Mouse (Mus musculus) heart, embryonic 10.5 days (tissue): Measurements from ENCODE around the gene Myo3a. TPM values are rescaled to one million over a fixed set of nuclear protein-coding genes. Genes with fewer than 3 reads are reported as not detected.

Experiments used
- DNase-seq: peaks from one replicate; pipeline ENCODE4 v3.0.0-alpha.2; 2017; ENCODE audit warnings: low spot score
- H3K27ac ChIP-seq: fragments of 300-500 bp; sonication (generic); 2 replicates; pipeline ENCODE4 v1.5.1; 2016; ENCODE audit warnings: mild to moderate bottlenecking
- H3K27me3 ChIP-seq: fragments of 300-500 bp; sonication (generic); 2 replicates; pipeline ENCODE4 v1.6.1; 2016; ENCODE audit warnings: mild to moderate bottlenecking; ENCODE audit not compliant: poor library complexity, insufficient read depth, severe bottlenecking
- H3K36me3 ChIP-seq: fragments of 300-500 bp; sonication (generic); 2 replicates; pipeline ENCODE4 v1.6.1; 2016; ENCODE audit warnings: mild to moderate bottlenecking, moderate library complexity
- H3K4me1 ChIP-seq: fragments of 300-500 bp; sonication (generic); 2 replicates; pipeline ENCODE4 v1.6.1; 2016; ENCODE audit warnings: mild to moderate bottlenecking
- H3K4me3 ChIP-seq: fragments of 300-500 bp; sonication (generic); 2 replicates; pipeline ENCODE4 v1.5.1; 2016; ENCODE audit warnings: mild to moderate bottlenecking, moderate library complexity
- H3K9me3 ChIP-seq: fragments of 300-500 bp; sonication (generic); 2 replicates; pipeline ENCODE4 v1.6.1; 2016; ENCODE audit warnings: mild to moderate bottlenecking, moderate library complexity
- WGBS: fragments of 180-500 bp; shearing (Covaris S2); methylation state at CpG from one replicate; pipeline ENCODE4 v1.1.7; 2016; 5-methylcytosine and 5-hydroxymethylcytosine counted together
- polyA plus RNA-seq: library from polyadenylated mRNA; unstranded; fragments of >200 nt; fragmentation: Nextera tagmentation; extraction: Ambion mirVana; gene quantifications from 2 replicates; pipeline ENCODE4 v1.2.1, GENCODE M21; 2016

Myo3a gene
- polyA plus RNA-seq, 1 experiment from 2014 or later = not detected

- DNase-seq = peak; percentile 76
These were observed 396.1 kb downstream of the Myo3a start for GRCm38 (mm10) chr2:22623111-22624070.

GRCm38 (mm10) chr2:22624188-22624975 is 397.1 kb downstream of the Myo3a start:
- DNase-seq = no peak
- no peak overlapping the region for H3K27ac ChIP-seq

More at GRCm38 (mm10) chr2:22623111-22624070, 396.1 kb downstream of the Myo3a start:
- Histone ChIP-seq H3K27ac (no peak overlapping the region), H3K27me3 (peaks cover 97% of the 10 kb centered on the region), H3K36me3 (no peaks in the 10 kb centered on the region), H3K4me3 (peak overlapping the region; percentile 64), H3K4me1 (peaks cover 35% of the 10 kb centered on the region), H3K9me3 (no peaks in the 10 kb centered on the region)
- under 1% methylated on average over 60 of the region's 60 CpGs for WGBS

GRCm38 (mm10) chr2:22625096-22625960 is 398.0 kb downstream of the Myo3a start:
- no peak for DNase-seq
- 13% methylated on average over 16 of the region's 16 CpGs for WGBS

More at GRCm38 (mm10) chr2:22624188-22624975, 397.1 kb downstream of the Myo3a start:
- Histone ChIP-seq H3K4me1 (peaks cover 35% of the 10 kb centered on the region), H3K4me3 (peak overlapping the region; percentile 64; the same call in 1 of the 2 replicates), H3K36me3 (no peaks in the 10 kb centered on the region), H3K9me3 (no peaks in the 10 kb centered on the region), H3K27me3 (peaks cover 88% of the 10 kb centered on the region)
- 6% methylated on average over 27 of the region's 27 CpGs for WGBS

GRCm38 (mm10) chr2:22627147-22627666 is 399.9 kb downstream of the Myo3a start:
- no peak for DNase-seq
- H3K4me1 ChIP-seq = peaks cover 27% of the 10 kb centered on the region
- no peak overlapping the region for H3K27ac ChIP-seq
- no peaks in the 10 kb centered on the region for H3K36me3 ChIP-seq
- no peaks in the 10 kb centered on the region for H3K9me3 ChIP-seq
- 30% methylated on average over 3 of the region's 3 CpGs for WGBS
- H3K4me3 ChIP-seq = no peak overlapping the region
- peaks cover 59% of the 10 kb centered on the region for H3K27me3 ChIP-seq

More at GRCm38 (mm10) chr2:22625096-22625960, 398.0 kb downstream of the Myo3a start:
- Histone ChIP-seq H3K4me1 (peaks cover 35% of the 10 kb centered on the region), H3K27ac (no peak overlapping the region), H3K27me3 (peaks cover 78% of the 10 kb centered on the region), H3K36me3 (no peaks in the 10 kb centered on the region), H3K4me3 (no peak overlapping the region), H3K9me3 (no peaks in the 10 kb centered on the region)

GRCm38 (mm10) chr2:22627819-22628432 is 400.6 kb downstream of the Myo3a start:
- DNase-seq = no peak
- WGBS = 21% methylated on average over 5 of the region's 5 CpGs
- H3K4me1 ChIP-seq = peaks cover 20% of the 10 kb centered on the region
- H3K27me3 ChIP-seq = peaks cover 52% of the 10 kb centered on the region
- no peak overlapping the region for H3K4me3 ChIP-seq
- H3K27ac ChIP-seq = no peak overlapping the region
- no peaks in the 10 kb centered on the region for H3K9me3 ChIP-seq
- H3K36me3 ChIP-seq = no peaks in the 10 kb centered on the region

GRCm38 (mm10) chr2:22634766-22635165 is 407.5 kb downstream of the Myo3a start:
- 47% methylated on average over 8 of the region's 8 CpGs for WGBS
- H3K4me1 ChIP-seq = no peaks in the 10 kb centered on the region
- H3K27me3 ChIP-seq = no peaks in the 10 kb centered on the region
- H3K9me3 ChIP-seq = no peaks in the 10 kb centered on the region
- no peak overlapping the region for H3K27ac ChIP-seq
- H3K4me3 ChIP-seq = no peak overlapping the region
- no peaks in the 10 kb centered on the region for H3K36me3 ChIP-seq
- no peak for DNase-seq

- H3K27ac ChIP-seq = no peak overlapping the region
- H3K4me3 ChIP-seq = no peak overlapping the region
- H3K4me1 ChIP-seq = no peaks in the 10 kb centered on the region
- H3K27me3 ChIP-seq = no peaks in the 10 kb centered on the region
- no peaks in the 10 kb centered on the region for H3K36me3 ChIP-seq
- DNase-seq = no peak
- 63% methylated on average over 1 of the region's 1 CpGs for WGBS
- no peaks in the 10 kb centered on the region for H3K9me3 ChIP-seq
These were observed 418.8 kb downstream of the Myo3a start for GRCm38 (mm10) chr2:22646134-22646533.

GRCm38 (mm10) chr2:22648394-22648793 is 421.1 kb downstream of the Myo3a start:
- Histone ChIP-seq H3K4me1 (no peaks in the 10 kb centered on the region), H3K9me3 (no peaks in the 10 kb centered on the region), H3K4me3 (no peak overlapping the region), H3K27me3 (no peaks in the 10 kb centered on the region), H3K36me3 (no peaks in the 10 kb centered on the region), H3K27ac (no peak overlapping the region)
- 82% methylated on average over 1 of the region's 1 CpGs for WGBS
- no peak for DNase-seq

- Histone ChIP-seq H3K27ac (no peak overlapping the region), H3K9me3 (no peaks in the 10 kb centered on the region), H3K4me3 (no peak overlapping the region), H3K27me3 (no peaks in the 10 kb centered on the region), H3K4me1 (no peaks in the 10 kb centered on the region), H3K36me3 (no peaks in the 10 kb centered on the region)
- DNase-seq = no peak
- WGBS = 68% methylated on average over 4 of the region's 4 CpGs
These were observed 424.5 kb downstream of the Myo3a start for GRCm38 (mm10) chr2:22651826-22652225.

- peak; percentile 17 for DNase-seq
- Histone ChIP-seq H3K4me1 (no peaks in the 10 kb centered on the region), H3K36me3 (no peaks in the 10 kb centered on the region), H3K27me3 (no peaks in the 10 kb centered on the region), H3K9me3 (no peaks in the 10 kb centered on the region), H3K27ac (no peak overlapping the region), H3K4me3 (no peak overlapping the region)
- WGBS = 72% methylated on average over 1 of the region's 1 CpGs
These were observed 436.4 kb downstream of the Myo3a start for GRCm38 (mm10) chr2:22663731-22664130.
